Mouse (Mus musculus) kidney, postnatal 0 days (tissue): ENCODE data around the gene Slc28a1. TPM values are rescaled to one million over a fixed set of nuclear protein-coding genes. Genes with fewer than 3 reads are reported as not detected.

Experiments used
- ATAC-seq: fragments of 200-750 bp; cut with Nextera tagmentation; replicated peaks from 2 replicates; pipeline ENCODE4 v1.8.0; 2017; ENCODE audit warnings: low read depth, moderate number of reproducible peaks, moderate TSS enrichment, moderate library complexity; ENCODE audit not compliant: low FRiP score
- DNase-seq: peaks from one replicate; pipeline ENCODE4 v3.0.0-alpha.2; 2016; ENCODE audit warnings: low spot score
- H3K27ac ChIP-seq: fragments of 300-500 bp; sonication (generic); 2 replicates; pipeline ENCODE4 v1.5.1; 2014; ENCODE audit warnings: mild to moderate bottlenecking
- H3K27me3 ChIP-seq: fragments of 300-500 bp; sonication (generic); 2 replicates; pipeline ENCODE4 v1.6.1; 2014; ENCODE audit warnings: low read length, mixed read lengths; ENCODE audit not compliant: insufficient read depth
- H3K36me3 ChIP-seq: fragments of 300-500 bp; sonication (generic); 2 replicates; pipeline ENCODE4 v1.6.1; 2014; ENCODE audit warnings: low read length, mixed read lengths; ENCODE audit not compliant: insufficient read depth
- H3K4me1 ChIP-seq: fragments of 300-500 bp; sonication (generic); replicated peaks from 2 replicates; pipeline ENCODE4 v1.6.1; 2014; ENCODE audit warnings: antibody characterized with exemption, low read length, mixed read lengths; ENCODE audit not compliant: insufficient read depth
- H3K4me2 ChIP-seq: fragments of 300-500 bp; sonication (generic); 2 replicates; pipeline ENCODE4 v1.6.1; 2014; ENCODE audit warnings: mild to moderate bottlenecking, low read length, moderate library complexity, mixed read lengths
- H3K4me3 ChIP-seq: fragments of 300-500 bp; sonication (generic); replicated peaks from 2 replicates; pipeline ENCODE4 v1.5.1; 2014; ENCODE audit warnings: low read depth, low read length
- H3K9ac ChIP-seq: fragments of 300-500 bp; sonication (generic); 2 replicates; pipeline ENCODE4 v1.6.1; 2014; ENCODE audit warnings: low read depth, low read length
- H3K9me3 ChIP-seq: fragments of 300-500 bp; sonication (generic); replicated peaks from 2 replicates; pipeline ENCODE4 v1.6.1; 2016; ENCODE audit warnings: low read length, inconsistent platforms, mixed read lengths
- CTCF ChIP-seq: IDR thresholded peaks from 2 replicates; pipeline ENCODE4 v1.5.1; 2016; ENCODE audit warnings: antibody characterized with exemption, low read depth, mild to moderate bottlenecking, moderate library complexity
- WGBS: fragments of 180-500 bp; shearing (Covaris S2); extraction: QIAGEN DNeasy Blood & Tissue Kit; methylation state at CpG from one replicate; pipeline ENCODE4 v1.1.7; 2014; 5-methylcytosine and 5-hydroxymethylcytosine counted together
- polyA plus RNA-seq: library from polyadenylated mRNA; unstranded; fragments of >200 nt; fragmentation: Nextera tagmentation; extraction: Ambion mirVana; gene quantifications from 2 replicates; pipeline ENCODE4 v1.2.1, GENCODE M21; 2015

Slc28a1 gene
- polyA plus RNA-seq, 1 experiment from 2014 or later: 1.3 TPM

DNA sequence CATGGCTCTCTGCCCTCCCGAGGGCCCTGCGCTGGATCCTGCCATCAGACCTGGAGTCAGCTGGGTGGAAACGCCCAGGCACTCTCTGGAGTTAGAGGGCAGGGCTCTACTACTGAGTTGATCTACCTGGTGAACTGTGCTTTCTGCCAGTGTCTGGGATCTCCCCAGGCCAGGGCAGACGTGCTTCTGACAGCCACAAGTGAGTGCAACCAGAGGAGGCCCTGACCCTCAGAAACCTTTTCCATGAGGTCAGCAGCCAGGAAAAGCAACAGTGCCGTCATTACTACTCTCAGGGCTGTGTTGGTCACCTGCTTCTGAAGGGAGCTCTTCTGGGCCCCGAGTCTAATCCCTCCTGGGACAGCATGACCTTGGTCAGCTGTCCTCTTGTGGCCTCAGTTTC lies 37.6 kb upstream of the Slc28a1 start:
- H3K27me3 ChIP-seq: no peaks in the 10 kb centered on the region
- H3K4me1 ChIP-seq: peaks cover 16% of the 10 kb centered on the region; the same call in 1 of the 2 replicates
- H3K27ac ChIP-seq: no peak overlapping the region
- TF ChIP-seq CTCF: no peak
- H3K4me3 ChIP-seq: no peak overlapping the region
- ATAC-seq: no peak
- DNase-seq: no peak
- H3K36me3 ChIP-seq: no peaks in the 10 kb centered on the region
- H3K9ac ChIP-seq: no peak overlapping the region
- H3K4me2 ChIP-seq: no peak overlapping the region
- 56% methylated on average over 6 of the region's 6 CpGs for WGBS
- H3K9me3 ChIP-seq: no peaks in the 10 kb centered on the region

DNA sequence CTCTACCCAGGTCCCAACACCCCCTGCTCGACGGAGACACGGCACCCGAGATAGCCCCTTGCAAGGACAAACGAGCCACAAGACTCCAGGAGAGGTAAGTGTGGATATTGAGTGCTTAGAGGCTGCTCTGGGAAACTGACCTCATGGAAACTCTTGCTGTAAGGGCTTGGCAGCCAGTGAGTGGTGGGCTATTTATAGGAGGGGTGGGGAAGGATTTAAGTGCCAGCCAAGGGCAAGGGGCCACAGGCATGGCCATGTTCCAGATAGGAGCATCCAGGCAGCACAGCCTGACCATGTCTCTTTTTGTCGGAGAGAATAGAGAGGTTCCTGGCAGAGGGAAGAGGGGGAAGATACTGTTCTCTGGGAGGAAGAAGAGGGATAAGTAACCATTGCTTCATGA lies 35.9 kb upstream of the Slc28a1 start:
- DNase-seq: no peak
- no peak for TF ChIP-seq CTCF
- ATAC-seq: no peak
- Histone ChIP-seq H3K9ac (no peak overlapping the region), H3K27ac (no peak overlapping the region), H3K4me1 (peaks cover 11% of the 10 kb centered on the region; the same call in 1 of the 2 replicates), H3K36me3 (no peaks in the 10 kb centered on the region), H3K27me3 (no peaks in the 10 kb centered on the region), H3K9me3 (no peaks in the 10 kb centered on the region), H3K4me3 (no peak overlapping the region), H3K4me2 (no peak overlapping the region)
- WGBS: 86% methylated on average over 6 of the region's 6 CpGs

DNA sequence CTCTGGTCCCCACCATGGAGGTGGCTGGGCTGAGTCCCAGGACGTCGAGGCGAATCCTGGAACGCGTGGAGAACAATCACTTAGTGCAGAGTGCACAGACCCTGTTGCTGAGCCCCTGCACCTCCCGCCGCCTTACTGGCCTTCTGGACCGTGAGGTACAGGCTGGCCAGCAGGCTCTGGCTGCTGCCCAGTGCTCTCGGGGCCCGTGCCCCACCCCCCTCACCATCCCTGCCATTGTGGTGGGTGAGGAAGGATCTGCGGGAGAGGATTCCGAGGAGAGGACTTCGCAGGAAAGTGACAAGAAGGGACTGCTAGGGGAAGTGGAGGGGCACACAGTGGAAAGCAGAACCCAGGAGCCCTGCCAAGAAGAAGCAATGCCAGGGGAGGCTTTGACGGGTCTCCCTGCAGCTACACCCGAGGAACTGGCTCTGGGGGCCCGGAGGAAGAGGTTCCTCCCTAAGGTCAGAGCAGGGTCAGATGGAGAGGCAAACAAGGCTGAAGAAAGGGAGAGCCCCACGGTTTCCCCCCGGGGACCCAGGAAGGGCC lies 21.1 kb upstream of the Slc28a1 start:
- no peak overlapping the region for H3K9ac ChIP-seq
- H3K27ac ChIP-seq: no peak overlapping the region
- WGBS: 42% methylated on average over 18 of the region's 18 CpGs
- ATAC-seq (no peak; the same call in 1 of the 2 replicates), DNase-seq (no peak)
- no peak overlapping the region for H3K4me2 ChIP-seq
- H3K4me3 ChIP-seq: no peak overlapping the region
- H3K9me3 ChIP-seq: no peaks in the 10 kb centered on the region
- H3K27me3 ChIP-seq: no peaks in the 10 kb centered on the region
- no peaks in the 10 kb centered on the region for H3K36me3 ChIP-seq
- TF ChIP-seq CTCF: no peak
- no peaks in the 10 kb centered on the region for H3K4me1 ChIP-seq

DNA sequence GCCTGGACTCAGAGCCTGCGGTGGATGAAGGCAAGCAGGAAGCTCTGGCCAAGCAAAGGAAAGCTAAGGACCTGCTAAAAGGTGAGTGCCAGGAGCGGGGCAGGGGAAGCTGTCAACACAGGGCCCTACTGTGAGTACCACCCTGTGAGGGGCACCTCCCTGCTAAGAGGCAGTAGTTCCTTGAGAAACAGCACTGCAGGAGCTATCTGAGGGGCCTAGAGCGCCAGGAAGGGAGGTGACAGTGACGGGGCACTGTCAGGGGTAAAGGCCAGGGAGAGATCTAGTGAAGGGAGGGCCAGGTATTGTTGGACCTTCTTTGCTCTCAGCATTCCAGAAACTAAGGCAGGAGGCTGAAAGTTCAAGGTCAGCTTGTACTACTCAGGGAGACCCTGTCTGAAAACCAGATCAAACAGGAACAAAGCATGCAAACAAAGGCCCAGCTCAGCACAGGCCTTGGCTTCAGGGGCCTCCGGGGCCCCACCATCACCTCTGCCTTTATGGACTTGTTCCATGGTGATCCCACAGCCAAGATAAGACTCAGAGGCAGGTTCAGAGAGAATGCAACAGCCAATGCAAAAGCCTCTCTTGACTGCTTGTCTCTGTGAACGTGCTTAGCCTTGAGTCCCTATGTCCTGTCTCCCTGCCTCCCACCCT lies 20.4 kb upstream of the Slc28a1 start:
- no peaks in the 10 kb centered on the region for H3K9me3 ChIP-seq
- no peak overlapping the region for H3K9ac ChIP-seq
- H3K4me1 ChIP-seq: no peaks in the 10 kb centered on the region
- no peak for TF ChIP-seq CTCF
- no peak overlapping the region for H3K27ac ChIP-seq
- no peaks in the 10 kb centered on the region for H3K36me3 ChIP-seq
- DNase-seq (no peak), ATAC-seq (no peak)
- H3K4me3 ChIP-seq: no peak overlapping the region
- no peaks in the 10 kb centered on the region for H3K27me3 ChIP-seq
- 80% methylated on average over 6 of the region's 6 CpGs for WGBS
- H3K4me2 ChIP-seq: no peak overlapping the region

DNA sequence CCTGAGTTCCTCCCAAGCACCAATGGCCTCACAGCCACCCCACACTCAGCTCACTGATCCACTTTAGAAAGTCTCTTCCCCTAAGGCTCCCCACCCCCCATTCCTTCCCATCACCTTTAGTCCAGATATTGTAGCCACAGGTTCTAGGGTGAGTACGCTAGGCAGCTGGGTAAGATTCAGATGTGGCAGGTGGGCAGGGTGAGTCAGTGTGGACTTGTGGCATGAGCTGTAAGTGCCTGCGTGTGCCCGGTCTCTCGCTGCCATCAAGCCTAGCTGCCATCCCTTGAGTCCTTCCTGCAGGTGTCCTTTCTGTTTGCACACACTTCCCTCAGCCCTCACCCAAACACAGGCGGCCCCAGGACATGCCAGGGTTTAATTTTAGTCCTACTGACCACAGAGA lies 14.3 kb upstream of the Slc28a1 start:
- 82% methylated on average over 5 of the region's 5 CpGs for WGBS
- Histone ChIP-seq H3K4me3 (no peak overlapping the region), H3K27me3 (no peaks in the 10 kb centered on the region), H3K36me3 (no peaks in the 10 kb centered on the region), H3K4me1 (no peaks in the 10 kb centered on the region), H3K9me3 (no peaks in the 10 kb centered on the region), H3K27ac (no peak overlapping the region), H3K9ac (no peak overlapping the region), H3K4me2 (no peak overlapping the region)
- no peak for ATAC-seq
- TF ChIP-seq CTCF: no peak
- no peak for DNase-seq

DNA sequence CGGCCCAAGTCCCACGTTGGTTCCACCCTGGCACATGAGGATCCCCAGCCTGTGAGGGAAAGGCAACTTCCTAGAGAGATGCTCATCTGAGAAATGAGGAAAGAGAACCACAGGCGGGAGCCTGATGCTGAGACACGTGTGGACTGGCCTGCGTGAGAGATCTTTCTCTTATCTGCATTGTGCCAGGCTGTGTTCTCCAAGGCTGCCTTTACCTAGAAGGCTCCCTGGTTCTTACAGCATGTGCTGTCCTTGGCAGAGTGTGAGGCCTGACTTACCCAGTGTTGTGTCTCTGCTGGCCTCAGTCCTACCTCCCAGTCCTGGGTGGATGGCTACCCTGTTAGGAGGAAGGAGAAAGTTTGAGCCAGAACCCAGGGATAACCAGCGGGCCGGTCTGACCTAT lies 11.7 kb upstream of the Slc28a1 start:
- no peaks in the 10 kb centered on the region for H3K4me1 ChIP-seq
- H3K27ac ChIP-seq: no peak overlapping the region
- no peak overlapping the region for H3K4me3 ChIP-seq
- H3K36me3 ChIP-seq: no peaks in the 10 kb centered on the region
- no peak overlapping the region for H3K9ac ChIP-seq
- TF ChIP-seq CTCF: no peak
- WGBS: 91% methylated on average over 7 of the region's 7 CpGs
- no peak for ATAC-seq
- H3K27me3 ChIP-seq: no peaks in the 10 kb centered on the region
- H3K4me2 ChIP-seq: no peak overlapping the region
- H3K9me3 ChIP-seq: no peaks in the 10 kb centered on the region
- DNase-seq: no peak
